Mouse (Mus musculus): ENCODE results near the gene Cpne5.

DNA sequence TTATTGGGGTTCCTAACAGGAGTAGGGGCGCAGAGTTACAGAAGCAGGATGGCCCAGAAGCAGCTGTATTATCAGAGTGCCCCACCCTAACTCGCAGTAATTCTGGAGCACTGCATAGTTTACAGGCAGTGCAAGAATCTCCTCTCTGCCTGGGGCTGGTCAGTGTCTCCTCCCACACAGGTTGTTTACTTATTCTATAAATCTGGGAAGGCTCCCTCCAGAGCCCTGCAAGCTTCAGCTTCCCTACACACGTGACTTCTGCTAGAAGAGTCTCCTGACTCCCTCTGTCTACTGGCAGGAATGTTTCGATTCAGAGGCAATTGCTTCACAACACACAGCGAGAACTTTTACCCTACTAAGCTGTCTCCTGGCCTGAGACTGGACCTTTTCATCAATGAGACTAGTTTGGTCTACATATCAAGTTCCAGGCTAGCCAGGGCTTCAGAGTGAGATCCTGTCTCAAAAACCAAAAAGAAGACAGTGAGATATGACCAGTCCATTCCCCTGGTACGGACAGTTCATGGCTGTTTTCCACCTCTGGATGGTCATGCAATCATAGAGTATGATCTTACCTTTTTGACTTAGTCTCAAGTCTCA, 114.3 kb downstream of the Cpne5 start:
- TF ChIP-seq CTCF (IDR thresholded peaks at IDR 0.05; ENCODE audit: low read depth, low read length) (no peak), POLR2A (IDR thresholded peaks at IDR 0.05; ENCODE audit: borderline replicate concordance, low read depth, low read length) (no peak)

All from bone marrow macrophage, adult 2 months (primary cell).